Mouse (Mus musculus) embryo, embryonic 10.5 days (tissue): ENCODE data around the gene Aig1.

ENCODE experiments used
- DNase-seq: peaks from one replicate; pipeline ENCODE4 v3.0.0-alpha.2; 2015; ENCODE audit warnings: low spot score

The Aig1 gene

DNA sequence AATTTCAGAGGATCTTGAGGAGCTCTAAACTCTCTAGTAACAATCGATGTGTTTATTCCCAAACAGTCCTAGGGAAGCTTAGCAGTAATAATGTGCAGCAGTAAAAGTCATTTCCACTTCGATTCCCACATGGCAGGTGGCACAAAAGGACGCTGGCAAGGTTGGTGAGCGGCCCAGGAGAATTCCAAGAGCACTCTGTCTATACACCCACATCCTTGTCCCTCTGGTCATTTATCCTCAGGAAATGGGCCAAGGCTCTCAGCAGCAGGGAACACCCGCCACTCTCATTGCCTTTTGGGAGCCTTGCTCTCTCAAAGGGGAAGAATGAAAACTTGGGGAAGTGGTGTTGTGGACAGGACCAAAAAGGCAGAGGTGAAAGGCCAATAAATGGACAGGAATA lies 245.0 kb downstream of the Aig1 start:
- DNase-seq = no peak

DNA sequence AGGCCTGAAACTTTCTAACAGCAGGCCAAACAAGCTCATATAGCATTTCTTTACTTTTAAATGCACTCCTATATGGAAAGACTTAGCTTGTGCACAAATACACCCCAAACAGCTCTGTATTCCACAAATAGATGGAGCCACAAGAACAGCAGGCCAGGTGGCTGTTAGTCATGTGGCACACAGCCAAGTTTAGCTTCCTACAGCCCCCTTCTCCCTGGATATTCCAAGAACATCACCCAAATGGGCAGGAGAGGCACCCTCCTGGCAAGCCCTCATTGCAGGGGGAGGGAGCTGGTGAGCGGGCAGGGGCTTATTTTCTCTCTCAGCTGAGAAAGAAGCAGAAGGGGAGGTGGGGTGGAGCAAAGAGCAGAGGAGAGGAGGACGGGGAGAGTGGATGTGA lies 267.9 kb downstream of the Aig1 start:
- DNase-seq = no peak

DNA sequence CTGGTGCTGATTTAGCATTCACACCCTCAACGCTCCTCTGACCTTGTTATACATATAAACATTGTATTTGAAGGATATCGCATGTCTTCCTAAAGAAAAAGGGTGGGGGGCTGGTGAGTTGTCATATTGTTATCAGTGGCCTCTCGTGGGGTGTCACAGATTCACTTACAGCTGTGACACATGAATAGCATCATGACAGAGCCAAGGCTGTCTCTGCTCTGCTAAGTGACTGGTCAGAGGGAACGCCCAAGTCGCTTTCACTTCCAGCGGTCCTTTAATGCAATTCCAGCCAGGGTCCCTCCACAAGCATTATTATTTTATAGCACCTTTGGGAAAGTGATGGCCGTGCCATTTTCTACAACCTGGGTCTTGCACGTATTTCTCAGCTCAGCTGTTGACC lies 271.3 kb downstream of the Aig1 start:
- DNase-seq = no peak
